Mouse (Mus musculus) olfactory bulb, adult 2 months (tissue): ENCODE data around the gene Gcg. TPM values are rescaled to one million over a fixed set of nuclear protein-coding genes. Genes with fewer than 3 reads are reported as not detected.

Experiments
- H3K27ac ChIP-seq: fragments of 200-500 bp; 2 replicates; pipeline ENCODE4 v1.5.1; 2012; ENCODE audit warnings: low read depth, low read length; ENCODE audit not compliant: insufficient read depth
- H3K4me1 ChIP-seq: fragments of 200-500 bp; 2 replicates; pipeline ENCODE4 v1.6.1; 2012; ENCODE audit warnings: low read length; ENCODE audit not compliant: control insufficient read depth, insufficient read depth
- H3K4me3 ChIP-seq: fragments of 200-500 bp; 2 replicates; pipeline ENCODE4 v1.5.1; 2012; ENCODE audit warnings: mild to moderate bottlenecking, low read depth, low read length, moderate library complexity; ENCODE audit not compliant: insufficient read depth
- CTCF ChIP-seq: fragments of 200-500 bp; IDR thresholded peaks from 2 replicates; pipeline ENCODE4 v1.5.1; 2012; ENCODE audit warnings: low read depth, mild to moderate bottlenecking, low read length, moderate library complexity; ENCODE audit not compliant: insufficient read depth
- POLR2A ChIP-seq: fragments of 200-500 bp; IDR thresholded peaks from 2 replicates; pipeline ENCODE4 v1.6.1; 2012; ENCODE audit warnings: mild to moderate bottlenecking, low read depth, low read length, moderate library complexity; ENCODE audit not compliant: insufficient read depth
- WGBS: fragments of 180-500 bp; shearing (Covaris S2); methylation state at CpG from one replicate; pipeline ENCODE4 v1.1.7; 2018; 5-methylcytosine and 5-hydroxymethylcytosine counted together
- polyA plus RNA-seq: library from polyadenylated mRNA; stranded (reverse); fragments of >200 nt; gene quantifications from 2 replicates; pipeline ENCODE4 v1.2.4, GENCODE M21; 2012; ENCODE audit warnings: low replicate concordance; ENCODE audit not compliant: missing spikeins, insufficient read depth, insufficient read length

The Gcg gene
- not detected in 2 replicates for polyA plus RNA-seq

- H3K4me3 ChIP-seq: no peak within 1 kb of the TSS
- WGBS: 68% methylated on average over 9 of the region's 9 CpGs
Measured at GRCm38 (mm10) chr2:62483550-62483949, at the start of gene Gcg. TSS of gene Gcg (minus strand) at chr2:62483650.

GRCm38 (mm10) chr2:62531065-62531464, 47.6 kb upstream of the Gcg start:
- H3K27ac ChIP-seq: no peak overlapping the region
- TF ChIP-seq CTCF (no peak), POLR2A (no peak)
- WGBS: 66% methylated on average over 1 of the region's 1 CpGs
- H3K4me1 ChIP-seq: no peaks in the 10 kb centered on the region
- H3K4me3 ChIP-seq: no peak overlapping the region

More at GRCm38 (mm10) chr2:62483550-62483949, at the start of gene Gcg:
- no peak within 1 kb of the TSS for H3K27ac ChIP-seq
- TF ChIP-seq CTCF (no peak), POLR2A (no peak)
- no peaks in the 10 kb centered on the region for H3K4me1 ChIP-seq

- Histone ChIP-seq H3K4me1 (no peaks in the 10 kb centered on the region), H3K4me3 (no peak overlapping the region), H3K27ac (no peak overlapping the region)
- no peak for TF ChIP-seq POLR2A
- no peak for TF ChIP-seq CTCF
- WGBS: 75% methylated on average over 9 of the region's 9 CpGs
Measured at GRCm38 (mm10) chr2:62526399-62526798, 42.9 kb upstream of the Gcg start.

- no peak overlapping the region for H3K27ac ChIP-seq
- no peak for TF ChIP-seq POLR2A
- TF ChIP-seq CTCF: no peak
- 83% methylated on average over 2 of the region's 2 CpGs for WGBS
- no peaks in the 10 kb centered on the region for H3K4me1 ChIP-seq
- H3K4me3 ChIP-seq: no peak overlapping the region
Measured at GRCm38 (mm10) chr2:62517790-62518189, 34.3 kb upstream of the Gcg start.

GRCm38 (mm10) chr2:62514477-62514876, 31.0 kb upstream of the Gcg start:
- Histone ChIP-seq H3K4me1 (no peaks in the 10 kb centered on the region), H3K27ac (no peak overlapping the region), H3K4me3 (no peak overlapping the region)
- TF ChIP-seq POLR2A: no peak
- no peak for TF ChIP-seq CTCF
- 88% methylated on average over 6 of the region's 6 CpGs for WGBS

GRCm38 (mm10) chr2:62513477-62513876, 30.0 kb upstream of the Gcg start:
- WGBS: 89% methylated on average over 15 of the region's 15 CpGs
- TF ChIP-seq CTCF (no peak), POLR2A (no peak)
- Histone ChIP-seq H3K27ac (no peak overlapping the region), H3K4me1 (no peaks in the 10 kb centered on the region), H3K4me3 (no peak overlapping the region)

GRCm38 (mm10) chr2:62507130-62507529, 23.7 kb upstream of the Gcg start:
- no peaks in the 10 kb centered on the region for H3K4me1 ChIP-seq
- TF ChIP-seq POLR2A (no peak), CTCF (no peak)
- no peak overlapping the region for H3K4me3 ChIP-seq
- 46% methylated on average over 5 of the region's 5 CpGs for WGBS
- H3K27ac ChIP-seq: no peak overlapping the region

GRCm38 (mm10) chr2:62506441-62506840, 23.0 kb upstream of the Gcg start:
- WGBS: 76% methylated on average over 2 of the region's 2 CpGs
- no peak overlapping the region for H3K27ac ChIP-seq

GRCm38 (mm10) chr2:62504269-62504796, 20.9 kb upstream of the Gcg start:
- 79% methylated on average over 4 of the region's 4 CpGs for WGBS
- no peaks in the 10 kb centered on the region for H3K4me1 ChIP-seq
- H3K4me3 ChIP-seq: no peak overlapping the region
- no peak overlapping the region for H3K27ac ChIP-seq
- TF ChIP-seq POLR2A (no peak), CTCF (no peak)

More at GRCm38 (mm10) chr2:62506441-62506840, 23.0 kb upstream of the Gcg start:
- TF ChIP-seq POLR2A: no peak
- TF ChIP-seq CTCF: no peak
- H3K4me1 ChIP-seq: no peaks in the 10 kb centered on the region
- H3K4me3 ChIP-seq: no peak overlapping the region
